Mouse (Mus musculus): ENCODE results near the gene Mtmr1. TPM values are rescaled to one million over a fixed set of nuclear protein-coding genes. Genes with fewer than 3 reads are reported as not detected.

Mtmr1 gene
- polyA plus RNA-seq, 1 experiment from 2014 or later: 4.6 TPM

DNA sequence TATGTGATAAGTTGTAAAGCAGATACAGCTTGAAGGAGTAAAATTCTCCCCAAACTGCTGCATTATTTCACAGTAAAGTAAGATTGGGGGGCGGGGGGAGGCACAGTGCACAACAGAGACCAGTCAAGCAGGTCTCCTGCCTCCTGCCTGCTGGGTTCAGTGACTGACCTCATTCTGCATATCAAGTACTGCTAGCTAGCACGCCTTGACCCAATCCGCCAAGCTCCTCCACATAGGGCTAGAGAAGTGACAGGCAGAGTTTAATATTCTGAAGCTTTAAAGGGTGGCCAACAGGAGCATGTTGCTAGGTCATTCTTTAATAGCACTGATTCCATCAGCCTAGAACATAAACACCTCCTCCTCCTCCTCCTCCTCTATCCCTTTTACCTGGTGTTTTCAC lies 48.2 kb downstream of the Mtmr1 start:
- Histone ChIP-seq H3K4me3 (ENCODE audit: low read depth, low read length) (no peak overlapping the region), H3K4me2 (ENCODE audit: low read depth, low read length) (no peak overlapping the region), H3K36me3 (replicated peaks; ENCODE audit: insufficient read depth, low read length) (no peaks in the 10 kb centered on the region), H3K9ac (replicated peaks) (no peak overlapping the region), H3K27me3 (ENCODE audit: insufficient read depth, low read length) (no peaks in the 10 kb centered on the region), H3K4me1 (ENCODE audit: insufficient read depth) (no peaks in the 10 kb centered on the region), H3K27ac (ENCODE audit: low read depth) (no peak overlapping the region), H3K9me3 (ENCODE audit: low read length) (no peaks in the 10 kb centered on the region)
- no peak for TF ChIP-seq EP300 (IDR thresholded peaks at IDR 0.05; ENCODE audit: low read depth)
- no peak for TF ChIP-seq CTCF (IDR thresholded peaks at IDR 0.05; ENCODE audit: low read depth)
- DNase-seq (no peak), ATAC-seq (no peak)
- 84% methylated on average over 3 of the region's 3 CpGs for WGBS (ENCODE audit: insufficient replicate concordance)

DNA sequence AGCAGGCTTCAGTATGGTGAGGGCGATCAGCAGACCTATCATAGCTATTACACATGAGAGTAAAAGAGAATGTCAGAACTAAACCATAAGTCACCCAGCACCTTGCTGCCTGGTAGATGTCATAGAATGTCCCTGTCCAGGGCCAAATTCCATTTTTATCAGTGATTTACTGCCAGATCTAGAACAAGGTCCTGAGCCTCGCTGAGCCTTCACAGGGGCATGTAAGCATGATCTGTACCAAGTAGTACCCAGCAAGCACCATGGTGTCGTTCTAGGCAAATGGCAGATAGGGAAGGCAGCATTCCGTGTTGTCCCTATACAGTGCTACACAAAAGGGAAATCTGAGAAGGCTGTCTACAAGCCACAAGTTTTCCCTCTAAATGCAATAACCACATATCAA lies 49.1 kb downstream of the Mtmr1 start:
- WGBS (ENCODE audit: insufficient replicate concordance): 83% methylated on average over 4 of the region's 4 CpGs
- Histone ChIP-seq H3K27me3 (ENCODE audit: insufficient read depth, low read length) (no peaks in the 10 kb centered on the region), H3K4me3 (ENCODE audit: low read depth, low read length) (no peak overlapping the region), H3K36me3 (replicated peaks; ENCODE audit: insufficient read depth, low read length) (no peaks in the 10 kb centered on the region), H3K4me2 (ENCODE audit: low read depth, low read length) (no peak overlapping the region), H3K4me1 (ENCODE audit: insufficient read depth) (no peaks in the 10 kb centered on the region), H3K27ac (ENCODE audit: low read depth) (no peak overlapping the region), H3K9ac (replicated peaks) (no peak overlapping the region), H3K9me3 (ENCODE audit: low read length) (no peaks in the 10 kb centered on the region)
- DNase-seq: no peak
- TF ChIP-seq EP300 (IDR thresholded peaks at IDR 0.05; ENCODE audit: low read depth) (no peak), CTCF (IDR thresholded peaks at IDR 0.05; ENCODE audit: low read depth) (no peak)
- ATAC-seq: no peak

DNA sequence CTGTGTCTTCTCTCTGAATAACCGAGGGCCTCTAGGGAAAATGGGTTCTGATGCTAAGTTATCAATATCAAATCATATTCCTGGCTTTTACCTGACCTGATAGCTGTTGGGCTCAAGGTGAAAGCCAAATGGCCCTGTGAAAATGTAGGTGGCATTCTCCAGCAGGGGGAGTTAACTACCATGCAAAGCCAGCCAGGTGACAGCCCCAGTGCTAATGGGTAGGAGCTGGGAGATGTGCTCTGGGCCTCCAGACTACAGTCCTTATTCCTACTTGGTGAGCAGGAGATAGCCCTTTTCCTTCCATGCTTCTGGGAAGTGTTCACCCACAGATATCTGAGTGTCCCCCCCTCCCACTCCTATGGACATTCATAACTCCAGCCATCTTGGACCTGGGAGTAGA lies 60.3 kb downstream of the Mtmr1 start:
- TF ChIP-seq EP300 (IDR thresholded peaks at IDR 0.05; ENCODE audit: low read depth) (no peak), CTCF (IDR thresholded peaks at IDR 0.05; ENCODE audit: low read depth) (peak; percentile 53)
- H3K36me3 ChIP-seq (replicated peaks; ENCODE audit: insufficient read depth, low read length): no peaks in the 10 kb centered on the region
- H3K4me1 ChIP-seq (ENCODE audit: insufficient read depth): no peaks in the 10 kb centered on the region
- H3K27ac ChIP-seq (ENCODE audit: low read depth): no peak overlapping the region
- no peaks in the 10 kb centered on the region for H3K27me3 ChIP-seq (ENCODE audit: insufficient read depth, low read length)
- no peak for DNase-seq
- H3K9me3 ChIP-seq (ENCODE audit: low read length): no peaks in the 10 kb centered on the region
- H3K4me3 ChIP-seq (ENCODE audit: low read depth, low read length): no peak overlapping the region
- no peak for ATAC-seq
- no peak overlapping the region for H3K4me2 ChIP-seq (ENCODE audit: low read depth, low read length)
- no peak overlapping the region for H3K9ac ChIP-seq (replicated peaks)
- WGBS (ENCODE audit: insufficient replicate concordance): 50% methylated on average over 1 of the region's 1 CpGs

DNA sequence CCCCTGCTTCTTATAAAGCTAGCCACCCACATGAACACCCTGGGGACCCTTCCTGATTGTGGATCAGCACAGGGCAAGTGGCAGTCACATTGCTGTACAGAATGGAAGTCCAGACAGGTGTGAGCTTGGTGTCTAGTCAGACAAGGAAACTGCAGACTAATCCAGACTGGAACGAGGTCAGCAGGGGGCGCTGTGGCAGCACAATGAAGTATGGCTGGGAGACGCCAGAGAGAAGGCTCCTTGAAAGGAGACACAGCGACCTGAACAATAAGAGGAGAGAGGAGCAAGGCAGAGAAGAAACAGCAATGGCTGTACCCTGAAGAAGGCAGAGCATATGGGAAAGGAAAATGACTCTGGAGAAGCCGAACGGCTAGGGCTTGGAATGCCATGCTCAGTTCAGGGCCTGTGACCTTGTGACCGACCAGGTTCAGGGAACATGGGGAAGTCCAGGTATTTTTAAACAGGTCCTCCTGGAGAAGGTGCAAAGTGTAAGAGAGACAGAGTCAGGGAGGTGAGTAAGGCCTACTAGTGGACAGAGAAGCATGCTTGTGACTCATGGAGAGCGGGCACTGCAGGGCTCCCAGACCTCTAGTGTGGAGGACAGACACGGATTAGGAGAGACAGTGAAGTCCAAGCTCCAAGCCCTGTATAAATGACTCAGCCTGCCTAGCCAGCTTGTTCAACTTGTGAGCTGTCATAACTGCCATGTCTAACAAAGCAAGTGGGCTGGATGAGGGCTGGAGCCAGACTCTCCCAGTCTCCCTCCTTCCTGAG lies 61.4 kb downstream of the Mtmr1 start:
- Histone ChIP-seq H3K4me3 (ENCODE audit: low read depth, low read length) (no peak overlapping the region), H3K4me1 (ENCODE audit: insufficient read depth) (no peaks in the 10 kb centered on the region), H3K27me3 (ENCODE audit: insufficient read depth, low read length) (no peaks in the 10 kb centered on the region), H3K27ac (ENCODE audit: low read depth) (no peak overlapping the region), H3K9me3 (ENCODE audit: low read length) (no peaks in the 10 kb centered on the region), H3K36me3 (replicated peaks; ENCODE audit: insufficient read depth, low read length) (no peaks in the 10 kb centered on the region), H3K9ac (replicated peaks) (no peak overlapping the region), H3K4me2 (ENCODE audit: low read depth, low read length) (no peak overlapping the region)
- ATAC-seq: no peak
- WGBS (ENCODE audit: insufficient replicate concordance): 47% methylated on average over 9 of the region's 9 CpGs
- no peak for TF ChIP-seq EP300 (IDR thresholded peaks at IDR 0.05; ENCODE audit: low read depth)
- TF ChIP-seq CTCF (IDR thresholded peaks at IDR 0.05; ENCODE audit: low read depth): peak; percentile 89
- DNase-seq: peak; percentile 82

DNA sequence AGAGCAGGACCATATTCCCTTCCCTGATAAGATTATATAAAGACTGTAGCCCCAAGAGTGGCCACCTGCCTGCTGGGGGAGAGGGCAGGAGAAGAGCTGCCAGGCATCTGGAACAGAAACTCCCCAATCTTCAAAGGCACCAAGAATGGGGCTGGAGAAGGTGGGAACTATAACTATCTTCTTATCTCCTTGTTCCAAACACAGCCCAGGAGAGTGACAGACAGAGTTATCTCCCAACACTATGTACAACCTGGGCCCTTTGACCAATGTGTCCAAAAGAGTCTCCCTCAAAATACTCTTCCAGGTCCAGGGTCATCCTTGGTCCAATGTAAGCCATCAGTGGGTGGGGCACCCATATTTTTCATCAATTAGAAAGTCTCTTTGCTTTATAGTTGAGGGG lies 62.9 kb downstream of the Mtmr1 start:
- Histone ChIP-seq H3K9ac (replicated peaks) (no peak overlapping the region), H3K4me2 (ENCODE audit: low read depth, low read length) (no peak overlapping the region), H3K36me3 (replicated peaks; ENCODE audit: insufficient read depth, low read length) (no peaks in the 10 kb centered on the region), H3K27ac (ENCODE audit: low read depth) (no peak overlapping the region), H3K4me3 (ENCODE audit: low read depth, low read length) (no peak overlapping the region), H3K9me3 (ENCODE audit: low read length) (no peaks in the 10 kb centered on the region), H3K4me1 (ENCODE audit: insufficient read depth) (no peaks in the 10 kb centered on the region), H3K27me3 (ENCODE audit: insufficient read depth, low read length) (no peaks in the 10 kb centered on the region)
- DNase-seq (no peak), ATAC-seq (no peak)
- TF ChIP-seq EP300 (IDR thresholded peaks at IDR 0.05; ENCODE audit: low read depth): no peak
- TF ChIP-seq CTCF (IDR thresholded peaks at IDR 0.05; ENCODE audit: low read depth): no peak

DNA sequence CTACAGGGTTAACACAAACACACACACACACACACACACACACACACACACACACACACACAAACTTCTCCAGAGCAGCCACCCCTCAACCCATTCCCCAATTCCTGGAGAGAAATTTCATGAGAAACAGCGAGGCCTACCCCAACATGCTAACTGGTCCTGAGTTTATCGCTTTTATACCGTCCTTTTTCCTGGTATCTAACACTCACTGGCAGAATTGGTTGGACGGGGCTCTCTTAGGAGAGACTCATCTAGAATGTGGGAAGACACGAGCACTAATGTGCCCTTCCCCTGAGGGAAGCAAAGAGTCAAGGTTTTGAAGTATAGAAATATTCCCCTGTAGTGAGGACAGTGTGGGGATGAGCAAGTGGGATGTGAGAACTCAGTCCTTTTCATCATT lies 66.3 kb downstream of the Mtmr1 start:
- DNase-seq (no peak), ATAC-seq (no peak)
- Histone ChIP-seq H3K4me2 (ENCODE audit: low read depth, low read length) (no peak overlapping the region), H3K4me3 (ENCODE audit: low read depth, low read length) (no peak overlapping the region), H3K9me3 (ENCODE audit: low read length) (no peaks in the 10 kb centered on the region), H3K4me1 (ENCODE audit: insufficient read depth) (no peaks in the 10 kb centered on the region), H3K9ac (replicated peaks) (no peak overlapping the region), H3K27ac (ENCODE audit: low read depth) (no peak overlapping the region), H3K36me3 (replicated peaks; ENCODE audit: insufficient read depth, low read length) (no peaks in the 10 kb centered on the region), H3K27me3 (ENCODE audit: insufficient read depth, low read length) (no peaks in the 10 kb centered on the region)
- TF ChIP-seq EP300 (IDR thresholded peaks at IDR 0.05; ENCODE audit: low read depth) (no peak), CTCF (IDR thresholded peaks at IDR 0.05; ENCODE audit: low read depth) (no peak)
- WGBS (ENCODE audit: insufficient replicate concordance): 80% methylated on average over 5 of the region's 5 CpGs

Data from liver, postnatal 0 days (tissue).